Comparison of ENCODE assay signal across 26 mouse cellular contexts in the genomic region with DNA sequence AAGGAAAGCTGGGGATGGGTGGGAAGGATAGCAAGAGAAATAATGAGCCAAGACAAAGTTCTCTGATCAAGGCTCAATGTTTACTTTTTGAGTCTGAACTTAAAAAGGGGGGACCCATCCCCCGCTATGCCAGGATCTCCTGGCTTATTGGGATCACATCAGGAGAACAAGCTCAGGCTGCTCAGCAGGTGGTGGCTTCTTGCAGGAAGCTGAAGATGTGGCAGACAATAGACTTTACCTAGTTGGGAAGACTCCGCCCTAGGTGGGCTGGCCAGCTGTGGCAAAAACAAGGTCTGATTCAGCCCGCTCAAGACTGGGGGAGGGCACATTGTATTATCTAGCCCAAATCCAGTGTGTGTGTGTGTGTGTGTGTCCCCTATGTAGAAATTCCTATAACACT. TPM values are rescaled to one million over a fixed set of nuclear protein-coding genes. Genes with fewer than 3 reads are reported as not detected.
"Had no signal": no experiment of that assay in that cellular context is flagged by ENCODE, and none has a peak within 500 bp of the region (broad histone marks: within the 10 kb centered on the region; RNA-seq: fewer than 3 reads in every experiment).

No protein-coding gene starts in this region.

- ATAC-seq: midbrain, embryonic 13.5 days; midbrain, embryonic 16.5 days had no signal

- DNase-seq: lung, adult 18-20 months; lung, embryonic 14.5 days; lung, postnatal 10 days; lung, postnatal 4 days; retina, postnatal 1 day; right cerebral cortex, adult 18-20 months; right cerebral cortex, postnatal 25 days; right cerebral cortex, postnatal 4 days; spleen, adult 18-20 months; thymus, adult 18-20 months; thymus, postnatal 14 days; thymus, postnatal 36 days had no signal

- H3K36me3 ChIP-seq: midbrain, embryonic 10.5 days; midbrain, embryonic 13.5 days; neural tube, embryonic 13.5 days; neural tube, embryonic 15.5 days had no signal

- H3K4me3 ChIP-seq: liver, embryonic 15.5 days; midbrain, embryonic 10.5 days; midbrain, embryonic 13.5 days; myocyte; neural tube, embryonic 13.5 days; neural tube, embryonic 15.5 days had no signal

- H3K9me3 ChIP-seq: liver, embryonic 15.5 days; midbrain, embryonic 10.5 days; midbrain, embryonic 13.5 days; neural tube, embryonic 13.5 days; neural tube, embryonic 15.5 days had no signal

- H3K27me3 ChIP-seq: liver, embryonic 15.5 days; midbrain, embryonic 13.5 days; neural tube, embryonic 13.5 days; neural tube, embryonic 15.5 days had no signal

- H3K9ac ChIP-seq: liver, embryonic 15.5 days; lung, embryonic 14.5 days; midbrain, embryonic 13.5 days; neural tube, embryonic 13.5 days; neural tube, embryonic 15.5 days had no signal

- H3K27ac ChIP-seq: liver, embryonic 15.5 days; midbrain, embryonic 10.5 days; midbrain, embryonic 13.5 days; neural tube, embryonic 13.5 days; neural tube, embryonic 15.5 days had no signal

- H3K4me2 ChIP-seq: liver, embryonic 15.5 days; lung, embryonic 14.5 days; midbrain, embryonic 13.5 days; neural tube, embryonic 13.5 days; neural tube, embryonic 15.5 days had no signal

RNA-seq across cellular contexts. Expression of gene C8b, which starts 35.5 kb away (rescaled TPM):
- polyA plus RNA-seq: lung, embryonic 14.5 days; midbrain, embryonic 13.5 days; midbrain, embryonic 16.5 days; myocyte; neural tube, embryonic 13.5 days; small intestine, adult 2 months; stomach, embryonic 14.5 days; urinary bladder, adult 2 months had no signal

RNA-seq across cellular contexts. Expression of gene Gm17662, which starts 55.5 kb away (rescaled TPM):
- polyA plus RNA-seq: liver, embryonic 15.5 days; lung, embryonic 14.5 days; lung, embryonic 16.5 days; midbrain, embryonic 10.5 days; midbrain, embryonic 13.5 days; midbrain, embryonic 16.5 days; myocyte; neural tube, embryonic 11.5 days; neural tube, embryonic 13.5 days; neural tube, embryonic 15.5 days; small intestine, adult 2 months; stomach, embryonic 14.5 days; stomach, embryonic 16.5 days; thymus, postnatal 0 days; urinary bladder, adult 2 months had no signal
